Mouse (Mus musculus) CH12.LX (cell line): ENCODE data around the gene Tlr2.

Experiments used
- CTCF ChIP-seq, 2 experiments: IDR thresholded peaks in 1 of 2; conservative IDR thresholded peaks in 1 of 2; 2 replicates each; pipeline ENCODE4 v1.5.1; 2011 to 2012; ENCODE audit warnings: low read depth in 2 of 2, low read length in 2 of 2, improper control_type of control experiment in 1 of 2, inconsistent platforms in 1 of 2, mild to moderate bottlenecking in 1 of 2, moderate library complexity in 1 of 2
- ELF1 ChIP-seq: IDR thresholded peaks from 2 replicates; pipeline ENCODE4 v1.6.1; 2014; ENCODE audit warnings: low read depth, mild to moderate bottlenecking, inconsistent platforms, low read length, improper control_type of control experiment
- EP300 ChIP-seq: IDR thresholded peaks from 2 replicates; pipeline ENCODE4 v1.6.1; 2011; ENCODE audit warnings: low read length, improper control_type of control experiment
- HCFC1 ChIP-seq: IDR thresholded peaks from 2 replicates; pipeline ENCODE4 v1.6.1; 2012; ENCODE audit warnings: low read depth, mild to moderate bottlenecking, inconsistent platforms, low read length, improper control_type of control experiment
- JUN ChIP-seq: IDR thresholded peaks from 2 replicates; pipeline ENCODE4 v1.6.1; 2011; ENCODE audit warnings: low read depth, mild to moderate bottlenecking, low read length, improper control_type of control experiment, moderate library complexity; ENCODE audit not compliant: insufficient read depth
- MAFK ChIP-seq: IDR thresholded peaks from 2 replicates; pipeline ENCODE4 v1.6.1; 2011; ENCODE audit warnings: low read length, improper control_type of control experiment; ENCODE audit not compliant: insufficient replicate concordance
- MAX ChIP-seq: IDR thresholded peaks from 2 replicates; pipeline ENCODE4 v1.6.1; 2011; ENCODE audit warnings: low read length, improper control_type of control experiment
- POLR2A ChIP-seq: IDR thresholded peaks from 2 replicates; pipeline ENCODE4 v1.6.1; 2011; ENCODE audit warnings: low read depth, mild to moderate bottlenecking, improper control_type of control experiment, low read length
- UBTF ChIP-seq: IDR thresholded peaks from 2 replicates; pipeline ENCODE4 v1.6.1; 2012; ENCODE audit warnings: low read depth, mild to moderate bottlenecking, inconsistent platforms, low read length, improper control_type of control experiment, moderate library complexity
- USF1 ChIP-seq: IDR thresholded peaks from 2 replicates; pipeline ENCODE4 v1.6.1; 2014; ENCODE audit warnings: low read depth, mild to moderate bottlenecking, inconsistent platforms, low read length, improper control_type of control experiment
- ZC3H11A ChIP-seq: IDR thresholded peaks from 2 replicates; pipeline ENCODE4 v1.6.1; 2012; ENCODE audit warnings: low read depth, mild to moderate bottlenecking, inconsistent platforms, low read length, improper control_type of control experiment
- ZKSCAN1 ChIP-seq: IDR thresholded peaks from 2 replicates; pipeline ENCODE4 v1.6.1; 2012; ENCODE audit warnings: low read depth, inconsistent platforms, low read length, improper control_type of control experiment, borderline replicate concordance

- TF ChIP-seq HCFC1 (no peak), ELF1 (no peak), EP300 (no peak), ZC3H11A (no peak), MAX (no peak), POLR2A (no peak), ZKSCAN1 (no peak), CTCF (conservative IDR thresholded peaks at IDR 0.05 in 1 of 2, IDR thresholded peaks at IDR 0.05 in 1 of 2; ENCODE audit: low read depth in 2 of 2, low read length in 2 of 2) (no peak), JUN (no peak), USF1 (no peak), MAFK (no peak), UBTF (no peak)
Observed at GRCm38 (mm10) chr3:83869776-83870175, 28.2 kb upstream of the Tlr2 start.
